Mouse (Mus musculus) T-helper 17 cell (primary cell): ENCODE results near the gene Tmf1.

ENCODE experiments used
- in situ Hi-C, 2 experiments: fragments of 300-600 bp; cut with MboI, MseI; formaldehyde crosslinking; loops; 1 replicate in 1 of 2; 2 replicates in 1 of 2; pipeline ENCODE4 v1.15.1; 2025; ENCODE audit warnings: high pct_unique_total_duplicates in 2 of 2

Tmf1 gene

GRCm38 (mm10) chr6:97116896-97117295 lies 62.0 kb downstream of the Tmf1 start:
- in situ Hi-C loops, result no loop called here

DNA sequence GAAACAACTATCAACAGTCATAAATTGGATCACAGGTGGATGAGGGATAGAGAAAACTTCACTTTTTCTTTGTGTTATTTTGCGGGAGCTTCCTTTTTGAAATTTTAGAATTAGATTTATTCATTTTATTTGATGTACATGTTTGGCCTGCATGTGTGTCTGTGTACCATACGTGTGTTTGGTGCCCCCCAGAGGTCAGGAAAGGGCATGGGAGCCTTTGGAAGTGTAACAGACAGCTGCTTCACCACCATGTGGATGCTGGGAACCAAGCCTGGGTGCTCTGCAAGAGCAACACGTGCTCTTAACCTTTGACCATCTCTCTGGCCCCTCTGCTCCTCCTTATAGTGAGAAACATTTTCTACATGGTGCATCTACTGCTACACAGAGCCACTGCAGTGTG lies 64.1 kb downstream of the Tmf1 start:
- in situ Hi-C loops, result no loop called here

GRCm38 (mm10) chr6:97112177-97112576 lies 66.7 kb downstream of the Tmf1 start:
- in situ Hi-C loops, result no loop called here

DNA sequence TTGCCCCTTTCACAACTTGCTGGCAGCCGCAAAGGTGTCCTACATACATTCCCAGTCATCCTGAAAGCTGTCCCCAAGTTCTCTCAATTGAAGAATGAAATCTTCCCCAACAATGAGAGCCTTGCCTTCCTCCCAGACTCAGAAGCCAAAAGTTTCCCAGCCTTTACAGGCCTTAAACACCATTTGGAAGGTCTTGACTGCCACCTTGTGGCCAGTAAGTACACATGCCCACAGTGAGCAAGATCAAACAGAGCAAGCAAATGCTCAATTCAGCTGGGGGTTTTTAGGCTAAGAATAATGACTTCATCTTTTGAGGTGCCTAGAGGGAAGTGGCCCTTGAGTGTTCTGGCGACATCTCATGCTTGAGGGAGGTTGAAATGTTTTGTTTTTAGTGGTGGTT lies 72.1 kb downstream of the Tmf1 start:
- in situ Hi-C loops, result no loop called here

GRCm38 (mm10) chr6:97106106-97106505 lies 72.8 kb downstream of the Tmf1 start:
- in situ Hi-C loops, result no loop called here

- in situ Hi-C loops, result no loop called here
Measured at GRCm38 (mm10) chr6:97104264-97104852, 74.6 kb downstream of the Tmf1 start.
